Mouse (Mus musculus): Measurements from ENCODE around the gene Gm49711.

Gene Gm49711

DNA sequence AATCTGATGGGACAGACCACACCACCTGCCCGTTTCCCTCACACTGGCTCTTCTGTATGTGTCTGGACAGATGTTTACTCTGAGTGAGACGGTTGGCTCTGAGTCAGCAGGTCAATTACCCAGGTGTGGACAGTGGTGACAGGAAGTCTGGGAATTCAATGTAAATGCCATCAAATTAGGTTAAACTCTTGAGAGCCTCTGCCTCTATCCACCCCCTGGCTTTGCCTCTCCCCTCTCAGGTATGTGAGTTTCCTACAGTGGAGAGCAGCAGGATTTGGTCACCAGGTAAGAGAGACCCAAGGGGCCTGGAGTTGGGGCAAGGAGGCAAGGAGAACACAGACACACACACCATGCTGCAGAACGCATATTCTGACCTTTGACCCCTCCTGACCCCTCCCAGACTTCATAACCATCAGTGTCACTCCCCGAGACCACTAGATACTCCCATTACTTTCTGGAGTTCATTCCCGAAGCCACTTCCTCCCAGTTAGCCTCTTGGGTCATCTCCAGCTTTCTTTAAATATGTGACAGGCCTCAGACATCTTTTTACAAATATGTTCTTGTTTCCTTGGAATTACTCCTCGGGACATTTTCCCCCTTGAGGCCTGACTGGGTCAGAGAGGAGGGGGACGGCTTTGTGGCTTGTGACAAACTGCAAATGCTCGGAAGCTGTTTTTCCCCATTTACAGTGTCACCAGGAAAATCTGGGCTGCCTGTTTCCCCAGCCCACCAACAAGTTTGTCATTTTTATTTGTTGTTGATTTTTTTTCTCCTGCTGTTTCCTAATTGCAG, 157.7 kb downstream of the Gm49711 start:
- in situ Hi-C loops (cut with MboI; ENCODE audit: low pct_unique_long_range_greater_than_20kb in 1 of 2, low sequenced_read_pairs in 2 of 2, unreplicated experiment in 1 of 2), result no loop called here

DNA sequence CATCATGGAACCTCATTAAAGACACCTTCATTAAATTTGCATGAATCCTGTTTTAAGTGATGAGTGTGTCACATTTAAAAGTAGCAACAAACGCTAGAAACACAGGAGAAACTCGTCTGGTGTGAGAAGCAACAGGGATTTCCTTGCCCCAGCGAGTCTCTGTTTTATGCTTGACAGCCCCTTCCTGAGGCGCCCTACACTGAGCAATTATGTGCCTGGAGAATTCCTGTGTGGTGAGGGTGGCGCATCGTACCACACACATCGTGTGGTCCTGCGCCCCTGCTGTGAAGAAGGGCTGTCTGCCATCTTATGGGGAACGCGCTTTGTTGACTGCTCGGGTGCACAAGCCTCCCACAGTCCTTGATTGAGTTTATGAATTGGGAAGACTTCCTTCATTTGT, 162.6 kb downstream of the Gm49711 start:
- in situ Hi-C loops (cut with MboI; ENCODE audit: low pct_unique_long_range_greater_than_20kb in 1 of 2, low sequenced_read_pairs in 2 of 2, unreplicated experiment in 1 of 2), result no loop called here

DNA sequence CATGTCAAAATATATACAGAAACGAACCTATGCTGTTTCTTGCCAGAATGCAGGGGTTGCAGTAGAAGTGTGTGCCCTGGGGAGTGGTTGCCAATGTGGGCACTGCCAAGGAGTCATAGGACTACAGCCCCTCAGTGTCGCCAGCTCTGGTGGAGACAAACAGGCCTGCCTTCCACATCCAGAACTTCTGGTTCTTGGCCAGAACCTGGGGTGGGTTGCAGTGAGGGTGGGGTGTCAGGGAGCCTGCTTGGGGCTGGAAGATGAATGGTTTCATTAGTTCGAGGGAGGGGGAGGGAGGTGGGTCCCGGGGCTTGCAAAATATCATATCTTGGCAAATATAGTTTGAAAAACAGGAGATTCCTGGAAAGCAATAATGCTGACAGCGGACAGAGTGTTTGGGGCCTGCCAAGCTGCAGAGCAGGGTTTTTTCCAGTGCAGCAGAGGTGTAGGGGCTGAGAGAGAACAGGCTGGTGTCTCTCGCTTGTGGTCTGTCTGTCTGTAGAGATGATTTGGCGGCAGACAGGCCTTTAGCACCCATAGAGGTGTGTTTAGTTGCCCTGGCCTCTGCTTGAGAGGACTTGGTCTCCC, 170.3 kb downstream of the Gm49711 start:
- in situ Hi-C loops (cut with MboI; ENCODE audit: low pct_unique_long_range_greater_than_20kb in 1 of 2, low sequenced_read_pairs in 2 of 2, unreplicated experiment in 1 of 2), result no loop called here

DNA sequence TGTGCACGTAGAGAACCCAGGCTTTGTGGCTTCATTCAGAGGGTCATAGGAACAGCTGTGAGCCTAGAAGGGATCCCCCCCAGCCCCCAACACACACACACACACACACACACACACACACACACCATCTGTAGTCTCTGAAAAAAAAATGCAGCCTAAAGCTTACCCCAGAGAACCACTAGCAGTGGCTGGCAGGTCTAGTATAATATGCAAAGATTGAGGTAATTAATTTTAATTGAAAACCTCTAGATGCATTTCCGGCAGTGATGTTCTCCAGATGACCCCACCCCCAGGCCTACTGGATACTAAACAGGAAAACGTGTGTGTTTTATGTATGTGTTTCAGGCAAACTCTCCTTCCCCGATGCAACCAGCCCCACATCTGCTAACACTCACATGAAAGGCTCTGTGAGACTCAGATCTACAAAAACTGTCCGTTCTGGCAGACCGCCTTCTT, 172.4 kb downstream of the Gm49711 start:
- in situ Hi-C loops (cut with MboI; ENCODE audit: low pct_unique_long_range_greater_than_20kb in 1 of 2, low sequenced_read_pairs in 2 of 2, unreplicated experiment in 1 of 2), result no loop called here

DNA sequence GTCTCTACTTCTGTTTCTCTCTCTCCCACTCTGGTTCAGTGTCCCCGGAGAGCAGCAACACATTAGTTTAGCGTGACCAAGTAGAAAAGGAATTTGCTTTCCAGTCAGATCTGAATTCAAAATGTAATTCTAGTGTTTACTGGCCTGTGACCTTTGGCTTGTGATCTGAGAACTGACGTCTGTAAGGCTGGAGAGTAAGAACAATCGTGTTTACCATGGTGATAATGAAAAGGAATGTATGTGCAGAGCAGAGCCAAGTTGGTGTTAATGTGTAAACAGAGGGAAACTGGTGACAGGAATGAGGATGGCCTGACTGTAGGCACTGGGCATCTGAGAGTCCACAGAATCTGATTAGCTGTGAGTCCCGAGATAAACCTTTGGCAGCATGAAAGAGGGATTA, 176.4 kb downstream of the Gm49711 start:
- in situ Hi-C loops (cut with MboI; ENCODE audit: low pct_unique_long_range_greater_than_20kb in 1 of 2, low sequenced_read_pairs in 2 of 2, unreplicated experiment in 1 of 2), result no loop called here

DNA sequence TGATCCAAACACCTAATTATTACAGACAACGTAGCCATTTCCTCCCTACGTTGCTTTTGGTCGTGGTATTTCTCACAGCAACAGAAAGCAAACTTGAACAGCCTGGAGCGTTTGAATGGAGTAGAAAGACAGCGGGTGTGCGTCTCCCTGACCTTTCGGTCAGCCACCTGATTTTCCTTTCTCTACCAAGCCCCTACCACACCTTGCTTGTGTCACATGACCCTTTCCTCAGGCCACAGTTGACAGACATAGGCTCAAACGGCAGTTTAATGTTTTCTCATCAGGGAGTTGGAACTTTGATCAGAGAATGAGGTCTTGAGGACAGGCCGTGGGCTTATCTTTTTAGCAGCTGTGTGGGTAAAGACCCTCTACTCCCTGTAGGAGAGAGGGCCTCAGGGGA, 177.1 kb downstream of the Gm49711 start:
- in situ Hi-C loops (cut with MboI; ENCODE audit: low pct_unique_long_range_greater_than_20kb in 1 of 2, low sequenced_read_pairs in 2 of 2, unreplicated experiment in 1 of 2), result loop anchor here in 1 of 2 experiments (5.0 kb wide), 1 partner anchor 48 kb away; no protein-coding TSS in a partner anchor
